Mouse (Mus musculus): ENCODE data around the gene Ipmk. TPM values are rescaled to one million over a fixed set of nuclear protein-coding genes. Genes with fewer than 3 reads are reported as not detected.

Gene Ipmk
- polyA plus RNA-seq, 1 experiment from 2014 or later, result 18.8 TPM

DNA sequence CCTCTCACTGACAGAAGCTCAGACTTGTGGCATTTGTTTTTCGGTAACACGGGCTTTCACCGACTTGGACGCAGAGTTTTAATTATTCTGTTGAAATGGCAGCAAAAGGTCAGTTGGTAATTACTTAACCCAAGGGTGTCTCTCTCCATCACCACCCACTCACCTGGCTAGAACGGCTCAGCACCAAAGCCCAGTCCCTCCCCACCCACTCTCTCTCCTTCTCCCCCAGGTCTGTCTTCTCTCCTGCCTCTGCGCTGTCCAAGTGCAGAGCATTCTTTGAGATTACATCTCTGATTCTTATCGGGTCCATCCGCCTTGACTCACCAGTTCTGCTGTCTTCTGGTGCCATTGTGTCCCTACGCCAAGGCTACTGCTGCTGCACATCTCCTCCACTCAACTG lies 14.7 kb upstream of the Ipmk start:
- no peak overlapping the region for H3K4me2 ChIP-seq (ENCODE audit: low read length)

DNA sequence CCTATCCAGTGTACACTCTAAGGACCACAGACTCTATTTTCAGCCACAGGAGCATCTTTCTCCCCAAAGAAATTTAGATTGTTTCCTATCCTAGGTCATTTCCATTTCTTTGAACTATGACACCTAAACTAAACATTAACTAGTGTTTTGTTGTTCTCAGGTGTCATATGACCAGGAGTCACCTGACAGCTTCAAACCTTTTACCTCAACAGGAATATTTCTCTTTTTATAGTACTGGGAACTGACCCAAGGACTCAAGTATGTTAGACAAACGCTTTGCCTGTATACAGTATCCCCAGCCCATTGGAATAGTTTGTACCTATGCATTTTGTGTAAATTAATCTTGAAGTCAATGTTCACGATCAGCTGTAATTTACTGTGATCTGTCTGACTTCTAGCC lies 9.8 kb upstream of the Ipmk start:
- no peak overlapping the region for H3K4me2 ChIP-seq (ENCODE audit: low read length)
- H3K4me3 ChIP-seq (replicated peaks; ENCODE audit: low read length), result no peak overlapping the region
- H3K9ac ChIP-seq (replicated peaks; ENCODE audit: low read depth, low read length), result no peak overlapping the region
- H3K27ac ChIP-seq (ENCODE audit: low read length), result no peak overlapping the region
- no peak for ATAC-seq
- WGBS, result 89% methylated on average over 2 of the region's 2 CpGs
- peaks cover 13% of the 10 kb centered on the region for H3K4me1 ChIP-seq (replicated peaks; ENCODE audit: control insufficient read depth, insufficient read depth, low read length)
- no peaks in the 10 kb centered on the region for H3K27me3 ChIP-seq (replicated peaks; ENCODE audit: control insufficient read depth, insufficient read depth, low read length)
- peaks cover 2% of the 10 kb centered on the region; the same call in 1 of the 2 replicates for H3K36me3 ChIP-seq (ENCODE audit: control insufficient read depth, insufficient read depth)
- H3K9me3 ChIP-seq (ENCODE audit: control insufficient read depth, low read length), result no peaks in the 10 kb centered on the region

More for the DNA sequence above, 14.7 kb upstream of the Ipmk start:
- no peak overlapping the region for H3K9ac ChIP-seq (replicated peaks; ENCODE audit: low read depth, low read length)
- ATAC-seq, result no peak
- no peak overlapping the region for H3K27ac ChIP-seq (ENCODE audit: low read length)
- 96% methylated on average over 9 of the region's 9 CpGs for WGBS
- H3K9me3 ChIP-seq (ENCODE audit: control insufficient read depth, low read length), result no peaks in the 10 kb centered on the region
- H3K36me3 ChIP-seq (ENCODE audit: control insufficient read depth, insufficient read depth), result peaks cover 12% of the 10 kb centered on the region
- no peaks in the 10 kb centered on the region for H3K27me3 ChIP-seq (replicated peaks; ENCODE audit: control insufficient read depth, insufficient read depth, low read length)
- H3K4me3 ChIP-seq (replicated peaks; ENCODE audit: low read length), result no peak overlapping the region
- no peaks in the 10 kb centered on the region for H3K4me1 ChIP-seq (replicated peaks; ENCODE audit: control insufficient read depth, insufficient read depth, low read length)

DNA sequence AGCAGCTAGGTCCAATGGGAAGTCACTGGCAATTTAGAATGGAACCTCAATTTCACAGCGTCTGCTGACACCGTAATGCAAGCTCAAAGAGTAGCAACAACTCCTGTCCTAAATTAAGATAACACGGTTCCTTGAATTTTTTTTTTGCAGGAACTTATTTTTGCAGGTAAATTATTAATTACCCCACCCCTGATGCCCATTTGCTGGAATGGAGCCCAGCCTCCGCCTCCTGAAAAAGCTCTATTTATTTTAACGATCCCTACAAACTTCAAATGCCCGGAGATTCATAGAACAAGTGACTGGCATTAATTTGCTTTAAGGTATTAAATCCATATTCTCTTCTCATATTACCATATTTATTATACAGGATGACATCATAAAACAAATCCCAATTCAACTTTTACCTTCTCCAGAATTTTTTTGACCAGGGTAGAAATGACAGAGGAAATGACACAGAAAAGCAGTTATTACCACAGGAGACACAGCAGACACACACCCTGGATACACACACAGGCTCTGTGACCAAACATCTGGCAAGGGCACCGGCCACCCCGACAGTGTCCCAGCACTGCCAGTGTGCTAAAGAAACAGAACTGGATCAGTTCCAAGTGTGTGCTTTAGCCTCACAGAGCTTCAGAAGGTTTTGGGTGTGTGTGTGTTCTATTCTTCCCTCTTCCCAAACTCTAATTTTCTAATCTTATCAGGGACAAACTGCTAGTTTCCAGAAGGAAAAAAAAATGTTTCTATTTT lies 9.2 kb upstream of the Ipmk start:
- H3K27ac ChIP-seq (ENCODE audit: low read length), result no peak overlapping the region
- no peak overlapping the region for H3K4me3 ChIP-seq (replicated peaks; ENCODE audit: low read length)
- H3K9me3 ChIP-seq (ENCODE audit: control insufficient read depth, low read length), result no peaks in the 10 kb centered on the region
- H3K4me2 ChIP-seq (ENCODE audit: low read length), result no peak overlapping the region
- H3K36me3 ChIP-seq (ENCODE audit: control insufficient read depth, insufficient read depth), result peaks cover 2% of the 10 kb centered on the region; the same call in 1 of the 2 replicates
- ATAC-seq, result no peak
- no peaks in the 10 kb centered on the region for H3K27me3 ChIP-seq (replicated peaks; ENCODE audit: control insufficient read depth, insufficient read depth, low read length)
- peaks cover 15% of the 10 kb centered on the region for H3K4me1 ChIP-seq (replicated peaks; ENCODE audit: control insufficient read depth, insufficient read depth, low read length)
- H3K9ac ChIP-seq (replicated peaks; ENCODE audit: low read depth, low read length), result no peak overlapping the region
- WGBS, result 48% methylated on average over 8 of the region's 8 CpGs

- Histone ChIP-seq H3K4me3 (replicated peaks; ENCODE audit: low read length) (no peak overlapping the region), H3K9ac (replicated peaks; ENCODE audit: low read depth, low read length) (no peak overlapping the region), H3K4me1 (replicated peaks; ENCODE audit: control insufficient read depth, insufficient read depth, low read length) (peaks cover 23% of the 10 kb centered on the region), H3K27ac (ENCODE audit: low read length) (no peak overlapping the region), H3K4me2 (ENCODE audit: low read length) (no peak overlapping the region), H3K36me3 (ENCODE audit: control insufficient read depth, insufficient read depth) (no peaks in the 10 kb centered on the region), H3K27me3 (replicated peaks; ENCODE audit: control insufficient read depth, insufficient read depth, low read length) (no peaks in the 10 kb centered on the region), H3K9me3 (ENCODE audit: control insufficient read depth, low read length) (no peaks in the 10 kb centered on the region)
- no peak for ATAC-seq
- 68% methylated on average over 4 of the region's 4 CpGs for WGBS
Observed at GRCm38 (mm10) chr10:71339463-71339862, 8.1 kb upstream of the Ipmk start.

GRCm38 (mm10) chr10:71340195-71340594 lies 7.4 kb upstream of the Ipmk start:
- H3K4me2 ChIP-seq (ENCODE audit: low read length), result no peak overlapping the region
- H3K9me3 ChIP-seq (ENCODE audit: control insufficient read depth, low read length), result no peaks in the 10 kb centered on the region
- H3K4me3 ChIP-seq (replicated peaks; ENCODE audit: low read length), result no peak overlapping the region
- no peaks in the 10 kb centered on the region for H3K36me3 ChIP-seq (ENCODE audit: control insufficient read depth, insufficient read depth)
- H3K9ac ChIP-seq (replicated peaks; ENCODE audit: low read depth, low read length), result no peak overlapping the region
- WGBS, result 76% methylated on average over 2 of the region's 2 CpGs
- no peak overlapping the region for H3K27ac ChIP-seq (ENCODE audit: low read length)
- H3K4me1 ChIP-seq (replicated peaks; ENCODE audit: control insufficient read depth, insufficient read depth, low read length), result peaks cover 26% of the 10 kb centered on the region
- ATAC-seq, result no peak
- no peaks in the 10 kb centered on the region for H3K27me3 ChIP-seq (replicated peaks; ENCODE audit: control insufficient read depth, insufficient read depth, low read length)

- no peak overlapping the region for H3K4me2 ChIP-seq (ENCODE audit: low read length)
- H3K4me1 ChIP-seq (replicated peaks; ENCODE audit: control insufficient read depth, insufficient read depth, low read length), result peaks cover 29% of the 10 kb centered on the region
Observed at GRCm38 (mm10) chr10:71341290-71341689, 6.3 kb upstream of the Ipmk start.

DNA sequence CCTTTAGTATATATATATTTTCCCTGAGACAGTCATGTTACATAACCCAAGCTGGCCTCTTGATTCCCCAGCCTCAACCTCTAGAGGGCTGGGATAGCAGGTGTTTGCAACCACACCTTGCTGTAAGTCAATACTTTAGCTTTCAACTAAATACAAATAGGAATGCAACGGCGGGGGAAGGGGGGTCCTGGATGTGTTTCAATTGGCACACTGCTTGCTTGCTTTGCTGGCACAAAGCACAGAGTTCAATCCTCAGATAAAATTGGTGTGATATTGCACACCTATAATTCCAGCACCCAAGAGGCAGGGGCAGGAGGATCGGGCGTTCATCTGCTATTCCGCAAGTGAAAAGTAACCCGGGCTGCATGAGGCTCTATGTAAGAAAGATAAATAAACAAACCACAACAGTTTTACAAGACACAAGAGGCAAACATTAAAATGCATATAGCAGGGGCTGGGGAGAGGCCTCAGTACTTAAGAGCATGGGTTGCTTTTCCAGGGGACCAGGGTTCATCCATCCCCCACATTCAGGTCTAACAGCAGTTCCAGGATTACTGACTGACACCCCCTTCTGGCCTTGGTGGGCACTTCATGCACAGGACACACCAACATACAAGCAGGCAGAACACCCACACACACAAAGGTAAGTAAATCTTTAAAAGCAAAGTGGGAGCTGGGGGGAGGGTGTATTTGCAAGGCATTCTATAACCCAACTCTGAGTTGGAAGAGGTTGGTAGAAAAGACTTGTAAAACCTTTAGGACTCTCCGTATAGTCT lies 5.3 kb upstream of the Ipmk start:
- Histone ChIP-seq H3K4me2 (ENCODE audit: low read length) (no peak overlapping the region), H3K27ac (ENCODE audit: low read length) (no peak overlapping the region), H3K4me3 (replicated peaks; ENCODE audit: low read length) (no peak overlapping the region), H3K36me3 (ENCODE audit: control insufficient read depth, insufficient read depth) (no peaks in the 10 kb centered on the region), H3K4me1 (replicated peaks; ENCODE audit: control insufficient read depth, insufficient read depth, low read length) (peaks cover 33% of the 10 kb centered on the region), H3K27me3 (replicated peaks; ENCODE audit: control insufficient read depth, insufficient read depth, low read length) (no peaks in the 10 kb centered on the region), H3K9me3 (ENCODE audit: control insufficient read depth, low read length) (no peaks in the 10 kb centered on the region), H3K9ac (replicated peaks; ENCODE audit: low read depth, low read length) (no peak overlapping the region)
- ATAC-seq, result no peak
- 78% methylated on average over 7 of the region's 7 CpGs for WGBS

More at GRCm38 (mm10) chr10:71341290-71341689, 6.3 kb upstream of the Ipmk start:
- Histone ChIP-seq H3K4me3 (replicated peaks; ENCODE audit: low read length) (no peak overlapping the region), H3K27me3 (replicated peaks; ENCODE audit: control insufficient read depth, insufficient read depth, low read length) (no peaks in the 10 kb centered on the region), H3K9me3 (ENCODE audit: control insufficient read depth, low read length) (no peaks in the 10 kb centered on the region), H3K36me3 (ENCODE audit: control insufficient read depth, insufficient read depth) (no peaks in the 10 kb centered on the region), H3K9ac (replicated peaks; ENCODE audit: low read depth, low read length) (no peak overlapping the region), H3K27ac (ENCODE audit: low read length) (no peak overlapping the region)
- no peak for ATAC-seq
- WGBS, result 91% methylated on average over 9 of the region's 9 CpGs

GRCm38 (mm10) chr10:71343130-71343529 lies 4.4 kb upstream of the Ipmk start:
- no peak for ATAC-seq
- H3K9me3 ChIP-seq (ENCODE audit: control insufficient read depth, low read length), result no peaks in the 10 kb centered on the region
- H3K36me3 ChIP-seq (ENCODE audit: control insufficient read depth, insufficient read depth), result no peaks in the 10 kb centered on the region
- no peaks in the 10 kb centered on the region for H3K27me3 ChIP-seq (replicated peaks; ENCODE audit: control insufficient read depth, insufficient read depth, low read length)
- H3K9ac ChIP-seq (replicated peaks; ENCODE audit: low read depth, low read length), result no peak overlapping the region
- no peak overlapping the region for H3K4me2 ChIP-seq (ENCODE audit: low read length)
- no peak overlapping the region for H3K4me3 ChIP-seq (replicated peaks; ENCODE audit: low read length)
- peaks cover 33% of the 10 kb centered on the region for H3K4me1 ChIP-seq (replicated peaks; ENCODE audit: control insufficient read depth, insufficient read depth, low read length)
- no peak overlapping the region for H3K27ac ChIP-seq (ENCODE audit: low read length)
- WGBS, result 85% methylated on average over 3 of the region's 3 CpGs

GRCm38 (mm10) chr10:71343567-71344265 lies 3.8 kb upstream of the Ipmk start:
- no peaks in the 10 kb centered on the region for H3K36me3 ChIP-seq (ENCODE audit: control insufficient read depth, insufficient read depth)
- H3K9me3 ChIP-seq (ENCODE audit: control insufficient read depth, low read length), result no peaks in the 10 kb centered on the region
- H3K4me2 ChIP-seq (ENCODE audit: low read length), result peak overlapping the region; percentile 70
- no peaks in the 10 kb centered on the region for H3K27me3 ChIP-seq (replicated peaks; ENCODE audit: control insufficient read depth, insufficient read depth, low read length)
- H3K4me3 ChIP-seq (replicated peaks; ENCODE audit: low read length), result peak overlapping the region; percentile 96
- H3K27ac ChIP-seq (ENCODE audit: low read length), result no peak overlapping the region
- H3K4me1 ChIP-seq (replicated peaks; ENCODE audit: control insufficient read depth, insufficient read depth, low read length), result peaks cover 33% of the 10 kb centered on the region
- ATAC-seq, result no peak
- H3K9ac ChIP-seq (replicated peaks; ENCODE audit: low read depth, low read length), result peak overlapping the region; percentile 94
- WGBS, result 22% methylated on average over 14 of the region's 14 CpGs
